Mouse (Mus musculus): ENCODE measurements around the gene Gm45062.

DNA sequence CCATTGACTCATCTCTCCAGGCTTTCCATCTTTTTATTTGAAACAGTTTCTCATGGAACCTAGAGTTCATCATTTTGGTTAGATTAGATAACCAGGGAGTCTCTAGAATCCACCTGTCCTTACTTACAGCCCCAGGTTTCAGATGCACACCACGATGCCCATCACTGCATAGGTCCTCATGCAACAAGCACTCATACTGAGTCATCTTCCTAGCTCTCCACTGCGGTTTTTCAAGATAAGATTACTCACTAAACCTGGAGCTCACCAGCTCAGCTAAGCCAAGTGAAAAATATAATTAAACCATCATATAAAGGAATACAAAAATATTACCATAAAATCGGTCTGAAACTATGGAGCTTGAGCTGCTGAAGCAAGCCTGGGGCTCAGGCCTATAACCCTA is 324.6 kb downstream of the Gm45062 start:
- no peak for TF ChIP-seq CTCF (IDR thresholded peaks at IDR 0.05; ENCODE audit: insufficient read depth, low read length)
- no peak for TF ChIP-seq POLR2A (IDR thresholded peaks at IDR 0.05; ENCODE audit: borderline replicate concordance, extremely low read depth, low read depth, low read length)
